Mouse (Mus musculus): ENCODE data around the gene Btbd1.

DNA sequence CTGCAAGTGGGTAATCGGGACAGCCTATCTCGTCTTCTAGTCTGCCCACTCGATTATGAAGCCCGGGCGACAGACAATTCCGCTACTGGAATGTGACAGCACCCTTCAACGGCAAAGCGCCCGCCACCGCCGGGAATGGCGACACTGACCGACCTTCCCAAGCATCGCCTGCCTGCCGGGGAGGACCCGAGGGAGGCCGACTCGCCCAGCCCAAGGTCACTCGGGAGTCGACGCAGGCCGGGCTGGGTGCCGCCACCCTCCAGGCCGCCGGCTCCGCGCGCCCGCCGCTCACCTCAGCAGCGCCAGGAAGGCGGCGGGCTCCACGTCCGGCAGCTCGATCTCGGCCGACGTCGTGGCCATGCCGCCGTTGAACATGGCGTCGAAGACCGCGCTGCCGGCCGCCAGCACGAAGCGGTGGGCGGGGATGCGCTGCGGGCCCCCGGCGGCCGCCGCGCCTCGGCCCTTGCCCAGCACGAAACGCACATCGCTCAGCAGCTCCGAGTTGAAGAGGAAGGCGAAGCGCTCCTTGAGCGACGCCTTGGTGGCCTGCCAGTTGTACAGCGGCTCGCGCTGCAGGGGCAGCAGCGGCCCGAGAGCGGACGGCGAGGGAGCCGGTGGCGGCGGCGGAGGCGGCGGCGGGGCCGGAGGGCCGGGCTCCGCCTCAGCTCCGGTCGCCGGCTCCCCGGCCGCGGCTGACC lies 401 bp downstream of the Btbd1 start:
- TF ChIP-seq TAL1 (IDR thresholded peaks at IDR 0.05; ENCODE audit: low read length) (no peak), GATA1 (IDR thresholded peaks at IDR 0.05; ENCODE audit: low read length) (no peak)
